Mouse (Mus musculus): Measurements from ENCODE around the gene Cit. TPM values are rescaled to one million over a fixed set of nuclear protein-coding genes. Genes with fewer than 3 reads are reported as not detected.

The Cit gene
- polyA plus RNA-seq, 1 experiment from 2014 or later, result 5.4 TPM

GRCm38 (mm10) chr5:116022658-116023200 is 177.7 kb downstream of the Cit start:
- no peaks in the 10 kb centered on the region for H3K9me3 ChIP-seq (ENCODE audit: control insufficient read depth, low read length)
- peak overlapping the region; percentile 90 for H3K4me2 ChIP-seq (replicated peaks; ENCODE audit: low read depth)
- H3K4me3 ChIP-seq (ENCODE audit: low read depth, low read length), result peak overlapping the region; percentile 81
- H3K27me3 ChIP-seq (ENCODE audit: control insufficient read depth, insufficient read depth, low read length), result no peaks in the 10 kb centered on the region
- peak overlapping the region; percentile 85 for H3K9ac ChIP-seq (ENCODE audit: low read length)
- DNase-seq (ENCODE audit: low spot score) (peak; percentile 61), ATAC-seq (ENCODE audit: low FRiP score, low TSS enrichment) (peak; percentile 80)
- TF ChIP-seq EP300 (optimal IDR thresholded peaks at IDR 0.05) (no peak), CTCF (IDR thresholded peaks at IDR 0.05; ENCODE audit: low read depth) (no peak)
- peaks cover 2% of the 10 kb centered on the region; the same call in 1 of the 2 replicates for H3K4me1 ChIP-seq (replicated peaks; ENCODE audit: control insufficient read depth, insufficient read depth)
- peak overlapping the region; percentile 84 for H3K27ac ChIP-seq (replicated peaks)
- H3K36me3 ChIP-seq (ENCODE audit: control insufficient read depth, insufficient read depth, low read length), result peaks cover 24% of the 10 kb centered on the region
- 45% methylated on average over 7 of the region's 7 CpGs for WGBS

- H3K4me2 ChIP-seq (replicated peaks; ENCODE audit: low read depth), result peak overlapping the region; percentile 90
- H3K9me3 ChIP-seq (ENCODE audit: control insufficient read depth, low read length), result no peaks in the 10 kb centered on the region
- H3K4me3 ChIP-seq (ENCODE audit: low read depth, low read length), result peak overlapping the region; percentile 81
- no peak for TF ChIP-seq CTCF (IDR thresholded peaks at IDR 0.05; ENCODE audit: low read depth)
- ATAC-seq (ENCODE audit: low FRiP score, low TSS enrichment), result peak; percentile 10; the same call in 1 of the 2 replicates
- peaks cover 2% of the 10 kb centered on the region; the same call in 1 of the 2 replicates for H3K4me1 ChIP-seq (replicated peaks; ENCODE audit: control insufficient read depth, insufficient read depth)
- 10% methylated on average over 8 of the region's 8 CpGs for WGBS
- DNase-seq (ENCODE audit: low spot score), result peak; percentile 44
- peaks cover 19% of the 10 kb centered on the region for H3K36me3 ChIP-seq (ENCODE audit: control insufficient read depth, insufficient read depth, low read length)
- H3K27me3 ChIP-seq (ENCODE audit: control insufficient read depth, insufficient read depth, low read length), result no peaks in the 10 kb centered on the region
- H3K27ac ChIP-seq (replicated peaks), result peak overlapping the region; percentile 84
- H3K9ac ChIP-seq (ENCODE audit: low read length), result peak overlapping the region; percentile 85
Observed at GRCm38 (mm10) chr5:116023251-116023661, 178.2 kb downstream of the Cit start.

GRCm38 (mm10) chr5:116023821-116024284 is 178.8 kb downstream of the Cit start:
- Histone ChIP-seq H3K27ac (replicated peaks) (peak overlapping the region; percentile 84), H3K4me3 (ENCODE audit: low read depth, low read length) (peak overlapping the region; percentile 81), H3K4me1 (replicated peaks; ENCODE audit: control insufficient read depth, insufficient read depth) (peaks cover 2% of the 10 kb centered on the region; the same call in 1 of the 2 replicates), H3K36me3 (ENCODE audit: control insufficient read depth, insufficient read depth, low read length) (peaks cover 17% of the 10 kb centered on the region), H3K27me3 (ENCODE audit: control insufficient read depth, insufficient read depth, low read length) (no peaks in the 10 kb centered on the region), H3K9me3 (ENCODE audit: control insufficient read depth, low read length) (no peaks in the 10 kb centered on the region), H3K9ac (ENCODE audit: low read length) (peak overlapping the region; percentile 85), H3K4me2 (replicated peaks; ENCODE audit: low read depth) (peak overlapping the region; percentile 90)
- ATAC-seq (ENCODE audit: low FRiP score, low TSS enrichment) (peak; percentile 28), DNase-seq (ENCODE audit: low spot score) (no peak)
- TF ChIP-seq CTCF (IDR thresholded peaks at IDR 0.05; ENCODE audit: low read depth), result no peak
- TF ChIP-seq EP300 (optimal IDR thresholded peaks at IDR 0.05), result no peak
- WGBS, result 1% methylated on average over 27 of the region's 28 CpGs

- Histone ChIP-seq H3K4me2 (replicated peaks; ENCODE audit: low read depth) (peak within 1 kb of the TSS; percentile 90), H3K27ac (replicated peaks) (peak within 1 kb of the TSS; percentile 84), H3K27me3 (ENCODE audit: control insufficient read depth, insufficient read depth, low read length) (no peaks in the 10 kb centered on the region), H3K4me1 (replicated peaks; ENCODE audit: control insufficient read depth, insufficient read depth) (peaks cover 2% of the 10 kb centered on the region; the same call in 1 of the 2 replicates), H3K36me3 (ENCODE audit: control insufficient read depth, insufficient read depth, low read length) (peaks cover 13% of the 10 kb centered on the region), H3K4me3 (ENCODE audit: low read depth, low read length) (peak within 1 kb of the TSS; percentile 81), H3K9ac (ENCODE audit: low read length) (peak within 1 kb of the TSS; percentile 85), H3K9me3 (ENCODE audit: control insufficient read depth, low read length) (no peaks in the 10 kb centered on the region)
- DNase-seq (ENCODE audit: low spot score) (peak; percentile 94), ATAC-seq (ENCODE audit: low FRiP score, low TSS enrichment) (peak; percentile 94)
- under 1% methylated on average over 46 of the region's 46 CpGs for WGBS
- TF ChIP-seq EP300 (optimal IDR thresholded peaks at IDR 0.05) (no peak), CTCF (IDR thresholded peaks at IDR 0.05; ENCODE audit: low read depth) (peak; percentile 78)
Observed at GRCm38 (mm10) chr5:116024327-116024739, 179.3 kb downstream of the Cit start, which contains the start of gene Prkab1. Gene Prkab1, minus strand, starts transcription at chr5:116024508.

- Histone ChIP-seq H3K4me1 (replicated peaks; ENCODE audit: control insufficient read depth, insufficient read depth) (peaks cover 2% of the 10 kb centered on the region; the same call in 1 of the 2 replicates), H3K9me3 (ENCODE audit: control insufficient read depth, low read length) (no peaks in the 10 kb centered on the region), H3K9ac (ENCODE audit: low read length) (no peak overlapping the region), H3K27me3 (ENCODE audit: control insufficient read depth, insufficient read depth, low read length) (no peaks in the 10 kb centered on the region), H3K27ac (replicated peaks) (no peak overlapping the region), H3K36me3 (ENCODE audit: control insufficient read depth, insufficient read depth, low read length) (no peaks in the 10 kb centered on the region), H3K4me2 (replicated peaks; ENCODE audit: low read depth) (no peak overlapping the region), H3K4me3 (ENCODE audit: low read depth, low read length) (no peak overlapping the region)
- DNase-seq (ENCODE audit: low spot score), result no peak
- WGBS, result 83% methylated on average over 5 of the region's 5 CpGs
- no peak for ATAC-seq (ENCODE audit: low FRiP score, low TSS enrichment)
- TF ChIP-seq EP300 (optimal IDR thresholded peaks at IDR 0.05), result no peak
- TF ChIP-seq CTCF (IDR thresholded peaks at IDR 0.05; ENCODE audit: low read depth), result no peak
Observed at GRCm38 (mm10) chr5:116026107-116026506, 181.0 kb downstream of the Cit start.

- Histone ChIP-seq H3K4me2 (replicated peaks; ENCODE audit: low read depth) (no peak overlapping the region), H3K9me3 (ENCODE audit: control insufficient read depth, low read length) (no peaks in the 10 kb centered on the region), H3K27ac (replicated peaks) (no peak overlapping the region), H3K27me3 (ENCODE audit: control insufficient read depth, insufficient read depth, low read length) (no peaks in the 10 kb centered on the region), H3K4me1 (replicated peaks; ENCODE audit: control insufficient read depth, insufficient read depth) (peaks cover 2% of the 10 kb centered on the region; the same call in 1 of the 2 replicates), H3K36me3 (ENCODE audit: control insufficient read depth, insufficient read depth, low read length) (no peaks in the 10 kb centered on the region), H3K9ac (ENCODE audit: low read length) (no peak overlapping the region), H3K4me3 (ENCODE audit: low read depth, low read length) (no peak overlapping the region)
- WGBS, result 89% methylated on average over 14 of the region's 14 CpGs
- no peak for DNase-seq (ENCODE audit: low spot score)
- no peak for ATAC-seq (ENCODE audit: low FRiP score, low TSS enrichment)
- no peak for TF ChIP-seq CTCF (IDR thresholded peaks at IDR 0.05; ENCODE audit: low read depth)
- TF ChIP-seq EP300 (optimal IDR thresholded peaks at IDR 0.05), result no peak
Observed at GRCm38 (mm10) chr5:116026561-116026960, 181.5 kb downstream of the Cit start.
